Mouse (Mus musculus): Measurements from ENCODE around the gene Gm38392.
"Not testable (repeated sequence)": the region's sequence is repeated elsewhere in the genome, so short reads cannot be mapped to it uniquely, and the experiment has no call there.

Gene Gm38392

GRCm38 (mm10) chr3:88276529-88277143 lies 10.4 kb downstream of the Gm38392 start:
- no peak for DNase-seq (ENCODE audit: low spot score in 2 of 2)

- DNase-seq (ENCODE audit: low spot score in 2 of 2), result no peak
Measured at GRCm38 (mm10) chr3:88276121-88276520, 10.9 kb downstream of the Gm38392 start.

- DNase-seq (ENCODE audit: low spot score in 2 of 2), result no peak
Measured at GRCm38 (mm10) chr3:88274002-88274401, 13.0 kb downstream of the Gm38392 start.

DNA sequence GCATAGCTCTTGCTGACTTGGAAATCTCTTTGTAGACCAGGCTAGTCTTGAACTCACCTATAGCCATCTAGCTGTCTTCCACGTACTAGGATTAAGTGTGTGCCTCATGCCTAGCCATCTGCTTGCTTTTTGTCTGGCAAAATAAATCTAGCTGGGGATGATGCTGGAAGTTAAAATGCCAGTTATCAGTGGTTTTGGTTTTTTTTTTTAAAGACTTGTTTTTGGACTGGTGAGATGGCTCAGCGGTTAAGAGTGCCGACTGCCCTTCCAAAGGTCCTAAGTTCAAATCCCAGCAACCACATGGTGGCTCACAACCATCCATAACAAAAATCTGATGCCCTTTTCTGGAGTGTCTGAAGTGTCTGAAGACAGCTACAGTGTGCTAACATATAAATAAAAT lies 15.2 kb downstream of the Gm38392 start:
- no peak for DNase-seq (ENCODE audit: low spot score in 2 of 2)

DNA sequence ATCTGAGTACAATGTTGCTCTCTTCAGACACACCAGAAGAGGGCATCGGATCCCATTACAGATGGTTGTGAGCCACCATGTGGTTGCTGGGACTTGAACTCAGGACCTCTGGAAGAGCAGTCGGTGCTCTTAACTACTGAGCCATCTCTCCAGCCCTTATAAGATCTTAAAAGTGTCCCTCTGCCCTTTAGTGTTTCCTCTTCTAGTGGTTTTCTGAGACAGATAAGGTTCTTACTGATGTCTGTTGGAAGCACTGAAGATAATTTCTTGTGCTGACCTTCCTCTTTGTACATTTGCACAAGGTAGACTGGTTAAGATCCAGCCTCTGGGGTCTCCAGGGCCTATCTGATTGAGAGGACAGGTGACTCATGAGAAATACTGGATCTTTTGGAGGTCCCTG lies 15.7 kb downstream of the Gm38392 start:
- not testable (repeated sequence) for DNase-seq (ENCODE audit: low spot score in 2 of 2)

- DNase-seq (ENCODE audit: low spot score in 2 of 2), result no peak
Measured at GRCm38 (mm10) chr3:88268991-88269390, 18.0 kb downstream of the Gm38392 start.

DNA sequence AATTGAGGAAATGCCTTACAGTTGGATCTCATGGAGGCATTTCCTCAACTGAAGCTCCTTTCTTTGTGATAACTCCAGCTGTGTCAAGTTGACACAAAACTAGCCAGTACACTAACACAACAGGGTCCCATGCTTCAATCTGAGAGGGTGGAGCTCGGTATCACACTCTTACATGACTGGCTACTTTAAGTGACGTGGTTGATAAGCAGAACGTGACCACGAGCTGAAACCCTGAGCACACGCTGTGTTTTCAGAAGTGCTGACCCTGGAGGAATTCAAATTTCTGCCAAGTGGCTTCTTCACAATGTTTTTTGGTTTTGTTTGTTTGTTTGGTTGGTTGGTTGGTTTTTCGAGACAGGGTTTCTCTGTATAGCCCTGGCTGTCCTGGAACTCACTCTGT lies 19.0 kb downstream of the Gm38392 start:
- not testable (repeated sequence) for DNase-seq (ENCODE audit: low spot score in 2 of 2)

- DNase-seq (ENCODE audit: low spot score in 2 of 2), result no peak
Measured at GRCm38 (mm10) chr3:88262346-88262745, 24.7 kb downstream of the Gm38392 start.

- DNase-seq (ENCODE audit: low spot score in 2 of 2), result no peak
Measured at GRCm38 (mm10) chr3:88256382-88256781, 30.6 kb downstream of the Gm38392 start.

GRCm38 (mm10) chr3:88255950-88256349 lies 31.1 kb downstream of the Gm38392 start:
- DNase-seq (ENCODE audit: low spot score in 2 of 2), result no peak

DNA sequence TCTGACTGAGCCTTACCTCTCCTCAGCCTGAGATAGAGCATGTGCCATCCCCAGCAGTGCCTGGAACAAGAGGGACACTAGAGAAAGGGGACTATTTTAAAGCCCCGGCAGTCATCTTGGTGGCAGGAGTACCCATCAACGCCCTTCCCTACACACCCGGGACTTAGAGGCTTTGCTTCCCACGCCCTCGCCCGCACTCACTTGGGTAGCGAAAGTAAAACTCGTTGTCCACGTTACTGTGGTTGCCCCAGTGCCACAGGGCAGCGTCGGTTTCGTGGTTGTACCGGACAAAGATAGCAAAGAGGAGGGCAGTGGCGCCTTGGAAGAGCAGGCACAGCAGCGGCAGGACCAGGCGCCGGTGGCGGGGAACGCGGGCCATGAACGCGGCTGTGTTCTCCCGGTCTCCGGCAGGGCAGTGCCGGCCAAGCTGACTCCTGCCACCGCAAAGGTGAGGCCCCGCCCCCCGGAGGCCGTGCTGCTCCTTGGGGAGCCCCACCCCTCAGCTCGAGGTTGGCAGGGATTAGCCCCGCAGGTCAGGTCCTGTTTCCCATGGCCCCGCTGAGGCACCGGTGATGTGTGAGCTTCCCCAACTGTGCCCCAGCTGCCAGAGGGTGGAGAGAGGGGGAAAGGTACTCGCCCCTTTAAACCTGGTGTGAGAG lies 32.6 kb downstream of the Gm38392 start, which contains the start of gene Rhbg:
Gene Rhbg, minus strand, starts transcription at position 442 of the 659 bp plus-strand sequence.
- DNase-seq (ENCODE audit: low spot score in 2 of 2), result peak in 1 of 2 experiments; percentile 38

GRCm38 (mm10) chr3:88252739-88253138 lies 34.3 kb downstream of the Gm38392 start:
- DNase-seq (ENCODE audit: low spot score in 2 of 2), result no peak

DNA sequence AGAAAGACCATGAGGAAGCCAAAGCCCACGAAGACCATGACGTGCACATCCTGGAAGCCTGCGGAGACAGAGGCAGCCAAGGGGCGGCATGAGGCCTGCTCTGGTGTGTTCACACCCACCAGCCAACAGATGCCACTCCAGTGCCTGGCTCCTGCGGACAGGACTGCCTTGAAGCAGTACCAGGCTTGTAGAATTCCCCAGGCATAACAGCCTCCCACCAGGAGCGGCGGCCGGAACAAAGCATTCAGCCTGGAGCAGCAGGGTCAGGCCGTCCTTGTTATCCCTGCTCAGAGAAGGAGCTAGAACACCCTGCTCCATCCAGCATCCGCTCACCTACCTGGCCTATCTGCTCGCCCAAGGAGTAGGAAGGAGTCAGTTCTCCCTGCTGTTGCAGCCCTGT lies 38.6 kb downstream of the Gm38392 start:
- no peak for DNase-seq (ENCODE audit: low spot score in 2 of 2)

DNA sequence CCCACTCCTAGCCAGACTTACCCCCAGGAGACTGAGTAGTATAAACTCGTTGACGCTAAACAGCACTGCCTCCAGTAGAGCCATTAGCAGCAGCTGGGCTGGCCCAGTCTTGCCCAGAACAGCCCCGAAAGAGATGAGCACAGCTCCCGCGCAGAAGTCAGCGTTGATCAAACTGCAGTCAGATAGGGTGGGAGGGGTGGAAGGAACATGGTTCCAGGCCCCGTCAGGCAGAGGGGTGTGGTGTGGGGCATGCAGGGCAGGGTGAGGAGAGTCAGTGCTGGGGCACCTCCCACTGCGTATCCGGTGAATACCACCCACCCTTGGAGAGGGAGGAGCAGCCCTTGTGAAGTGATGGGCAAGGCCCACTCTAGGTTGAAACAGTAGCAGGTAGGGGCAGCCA lies 39.3 kb downstream of the Gm38392 start:
- no peak for DNase-seq (ENCODE audit: low spot score in 2 of 2)

DNA sequence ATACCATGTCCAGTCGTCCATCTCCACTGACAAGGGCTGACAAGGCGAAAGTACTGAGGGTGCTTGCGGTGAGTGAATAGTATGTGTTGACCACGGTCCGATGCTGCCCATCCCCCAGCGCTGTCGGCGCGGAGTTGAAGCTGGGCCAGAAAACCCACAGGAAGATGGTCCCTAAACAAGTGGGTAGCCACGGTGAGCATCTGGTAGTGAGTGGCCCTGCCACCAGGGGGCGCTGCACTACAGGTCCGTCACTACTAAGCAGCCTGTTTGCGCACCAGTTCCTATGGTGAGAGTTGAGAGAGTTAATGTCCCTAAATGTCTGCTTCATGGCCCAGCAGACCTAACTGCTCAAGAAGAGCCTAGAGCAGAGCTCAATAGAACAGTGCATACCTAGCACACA lies 41.2 kb downstream of the Gm38392 start:
- DNase-seq (ENCODE audit: low spot score in 2 of 2), result peak; percentile 76 to 93

DNA sequence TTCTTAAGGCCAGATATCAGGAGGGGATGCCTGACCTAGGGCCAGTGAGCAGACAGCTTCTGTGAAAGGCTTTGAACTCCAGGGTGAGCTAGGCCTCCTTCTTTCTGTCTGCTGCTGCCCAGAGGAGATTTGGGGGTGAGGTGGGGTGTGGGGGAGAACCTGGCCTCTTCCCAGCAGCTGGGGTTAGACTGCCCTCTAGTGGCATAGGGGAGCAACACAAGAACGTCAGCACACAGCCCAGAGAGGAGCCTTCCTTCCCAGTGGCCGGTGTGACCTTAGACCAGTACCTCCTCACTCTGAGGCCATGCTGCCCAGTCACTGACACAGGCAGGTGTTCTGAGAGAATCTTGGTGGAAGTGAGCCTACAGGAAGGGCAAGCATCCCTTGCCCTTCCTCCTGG lies 42.9 kb downstream of the Gm38392 start:
- DNase-seq (ENCODE audit: low spot score in 2 of 2), result peak; percentile 58 to 80

DNA sequence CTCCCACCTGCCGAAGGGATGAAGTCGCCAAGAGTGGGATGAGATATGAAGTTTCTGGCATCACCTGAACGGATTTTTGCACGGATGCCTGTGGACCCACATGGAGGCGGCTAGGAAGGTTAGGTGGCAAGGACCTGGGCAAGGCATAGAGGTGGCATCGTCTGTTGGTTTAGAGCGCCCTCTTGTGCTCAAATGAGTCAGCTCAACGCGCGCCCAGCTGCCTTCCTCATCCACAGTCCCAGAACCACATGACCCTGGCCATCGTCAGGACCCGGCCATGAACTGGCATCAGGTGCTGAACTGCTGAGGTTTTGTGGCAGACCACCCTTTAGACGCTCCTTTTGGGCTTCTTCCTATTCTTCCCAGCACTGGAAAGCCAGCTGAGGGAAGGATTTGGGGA lies 44.5 kb downstream of the Gm38392 start:
- DNase-seq (ENCODE audit: low spot score in 2 of 2), result peak; percentile 66 to 89

DNA sequence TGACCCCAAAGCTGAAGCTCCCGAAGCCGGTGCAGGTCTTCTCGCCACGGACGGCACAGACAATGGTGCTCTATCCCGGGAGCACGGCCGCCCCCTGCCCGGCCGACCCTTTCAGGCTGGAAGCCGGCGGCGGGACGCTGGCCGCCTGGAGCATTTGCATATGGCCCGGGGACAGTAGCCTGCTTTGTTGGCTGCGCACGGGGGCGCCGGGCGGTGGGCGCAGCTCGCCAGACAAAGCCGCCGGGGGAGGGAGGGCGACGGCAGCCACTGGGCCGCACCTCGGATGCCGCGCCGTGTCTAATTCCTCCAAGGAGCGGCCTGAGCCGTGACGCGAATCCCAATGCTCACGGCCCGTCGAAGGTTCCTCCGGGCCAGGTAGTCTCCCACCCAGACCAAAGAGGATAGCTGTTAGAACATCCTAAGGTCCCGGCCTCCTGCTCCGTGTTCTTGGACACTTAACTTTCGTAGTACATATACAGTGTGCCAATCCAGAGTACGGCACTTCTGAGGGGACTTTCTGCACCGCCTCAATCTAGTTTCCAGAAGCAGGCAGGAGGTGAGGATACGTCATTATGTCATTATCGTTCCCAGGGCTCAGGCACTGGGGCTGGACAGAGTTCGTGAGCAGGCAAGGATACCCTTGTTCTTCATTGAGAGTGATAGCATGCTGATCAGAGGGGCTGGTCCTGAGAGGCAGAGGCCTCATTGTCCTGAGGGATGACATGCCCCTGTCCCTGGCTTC lies 45.8 kb downstream of the Gm38392 start:
- DNase-seq (ENCODE audit: low spot score in 2 of 2), result no peak

GRCm38 (mm10) chr3:88239446-88239845 lies 47.6 kb downstream of the Gm38392 start:
- no peak for DNase-seq (ENCODE audit: low spot score in 2 of 2)

DNA sequence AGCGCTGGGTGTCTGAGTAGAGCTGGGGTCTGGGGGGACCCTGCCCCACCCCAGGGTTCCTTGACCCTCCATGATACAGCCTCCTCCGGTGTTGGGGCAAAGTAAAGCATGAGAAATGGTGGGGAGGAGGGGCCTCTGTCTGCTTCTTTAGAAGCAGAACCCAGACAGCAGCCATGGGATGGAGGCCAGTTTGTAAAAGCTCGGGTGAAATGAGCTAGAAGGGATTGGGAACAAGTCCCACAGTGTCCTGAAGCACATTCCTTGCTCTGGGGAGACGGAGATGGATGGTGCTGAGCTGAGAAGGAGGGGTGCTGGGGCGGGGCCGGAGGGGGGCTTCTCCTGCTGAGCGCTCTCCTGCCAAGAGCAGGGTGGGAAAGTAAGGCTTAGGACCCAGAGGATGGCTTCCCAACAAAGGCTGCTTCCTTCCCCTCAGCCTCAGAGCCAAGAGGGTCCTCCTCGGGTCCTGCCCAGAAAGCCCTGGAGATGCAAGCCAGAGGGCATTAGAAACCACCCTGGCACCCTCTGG lies 48.1 kb downstream of the Gm38392 start:
- DNase-seq (ENCODE audit: low spot score in 2 of 2), result no peak

DNA sequence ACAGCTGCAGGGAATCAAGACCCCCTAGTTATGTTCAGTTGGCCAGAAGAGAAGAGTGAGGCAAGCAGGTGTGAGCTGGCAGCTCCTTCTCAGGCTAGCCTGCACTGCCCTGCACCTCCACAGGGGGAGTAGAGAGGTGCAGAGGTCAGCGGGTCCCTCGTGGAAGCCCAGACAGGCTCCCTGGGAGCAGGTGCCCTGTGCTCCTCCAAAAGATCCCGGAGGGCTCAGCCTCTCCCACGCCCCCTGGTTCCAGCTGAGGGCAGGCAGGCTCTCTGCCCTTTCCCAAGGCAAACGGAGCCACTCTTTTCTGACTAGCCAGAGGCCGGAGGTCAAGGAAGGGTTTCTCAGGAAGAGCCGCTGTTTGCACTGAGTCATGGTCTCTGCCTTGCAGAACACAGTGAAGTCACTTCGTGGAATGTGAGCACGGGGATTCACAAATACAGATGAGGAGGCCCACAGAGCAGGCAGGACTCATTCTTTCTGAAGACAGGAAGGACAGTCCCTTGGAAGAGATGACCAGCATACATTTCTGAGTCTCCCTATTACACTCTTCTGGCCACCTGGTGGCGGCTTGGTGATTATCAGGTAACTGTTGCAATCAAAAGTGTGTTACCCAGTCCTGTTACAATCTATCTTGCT lies 49.3 kb downstream of the Gm38392 start:
- DNase-seq (ENCODE audit: low spot score in 2 of 2), result peak; percentile 49 to 83

DNA sequence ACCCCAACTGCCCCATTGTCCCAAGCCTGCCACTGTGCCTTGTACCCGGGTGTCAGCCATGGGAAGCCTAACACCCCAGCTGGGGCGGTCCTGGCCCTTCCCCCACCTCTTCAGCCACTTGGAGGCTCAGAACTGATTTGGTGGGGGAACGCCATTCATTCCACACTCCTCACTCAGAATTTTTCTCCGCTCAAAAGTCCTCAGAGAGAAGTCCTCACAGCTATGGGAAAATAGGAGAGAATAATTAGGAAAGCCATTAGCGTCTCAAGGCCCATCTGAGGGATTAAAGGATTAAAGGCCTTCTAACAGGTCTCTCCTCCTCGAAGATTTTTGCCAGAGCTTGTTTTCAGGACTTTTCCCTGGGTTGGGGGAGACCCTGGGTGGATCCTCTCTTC lies 49.9 kb downstream of the Gm38392 start:
- DNase-seq (ENCODE audit: low spot score in 2 of 2), result no peak
